Mouse (Mus musculus): ENCODE data around the gene Eri3.

- TF ChIP-seq TAL1 (conservative IDR thresholded peaks at IDR 0.05; ENCODE audit: low read depth, low read length) = no peak
- TF ChIP-seq CTCF (IDR thresholded peaks at IDR 0.05; ENCODE audit: low read depth, low read length) = no peak
- no peak for TF ChIP-seq GATA1 (IDR thresholded peaks at IDR 0.05; ENCODE audit: borderline replicate concordance, low read length)
Measured at GRCm38 (mm10) chr4:117546616-117547015, 3.5 kb upstream of the Eri3 start.

Measured in G1E (cell line).